Mouse (Mus musculus) left cerebral cortex, postnatal 25 days (tissue): ENCODE measurements around the gene Kantr. TPM values are rescaled to one million over a fixed set of nuclear protein-coding genes. Genes with fewer than 3 reads are reported as not detected.
"Not testable (repeated sequence)": the region's sequence is repeated elsewhere in the genome, so short reads cannot be mapped to it uniquely, and the experiment has no call there.

Experiments
- DNase-seq, 2 experiments: peaks; one replicate each; pipeline ENCODE4 v3.0.0; 2022; ENCODE audit warnings: low spot score in 2 of 2, mixed read lengths in 1 of 2
- intact Hi-C: fragments of 180-260 bp; cut with DNase I; formaldehyde crosslinking; loops from one replicate; pipeline ENCODE4 v1.15.1; 2025
- total RNA-seq, 2 experiments: library from RNA; stranded (reverse); gene quantifications; 2 replicates each; pipeline ENCODE4 v1.2.3; 2021

Gene Kantr
- total RNA-seq, 2 experiments from 2014 or later, result 51.1 to 65.3 TPM

GRCm38 (mm10) chrX:152306224-152306623 is 21.1 kb downstream of the Kantr start:
- intact Hi-C loops, result no loop called here
- DNase-seq, result no peak

- DNase-seq, intact Hi-C loops: not testable (repeated sequence)
These were observed 40.3 kb downstream of the Kantr start for GRCm38 (mm10) chrX:152287026-152287425.

GRCm38 (mm10) chrX:152284746-152285145 is 42.5 kb downstream of the Kantr start:
- no peak for DNase-seq
- intact Hi-C loops, result no loop called here

- intact Hi-C loops, result no loop called here
- no peak for DNase-seq
These were observed 47.9 kb downstream of the Kantr start for GRCm38 (mm10) chrX:152279384-152279783.

- intact Hi-C loops, result no loop called here
- DNase-seq, result no peak
These were observed 56.1 kb downstream of the Kantr start for GRCm38 (mm10) chrX:152271189-152271588.

Other genes with a start within 250 kb of the Kantr start
- 100 to 1,000 TPM; 149 to 161 TPM for gene Iqsec2, start 183.2 kb downstream of the Kantr start, total RNA-seq
- 10 to 100 TPM; 53.5 to 69.0 TPM for gene Kdm5c, start 94.5 kb downstream of the Kantr start, total RNA-seq
- gene Tspyl2, start 14.9 kb upstream of the Kantr start, total RNA-seq, result 10 to 100 TPM; 87.1 to 98.9 TPM
- gene Gpr173, start 41.2 kb upstream of the Kantr start, total RNA-seq, result 10 to 100 TPM; 17.5 to 19.9 TPM
- gene Cldn34a, start 235.8 kb upstream of the Kantr start, total RNA-seq, result not detected